Mouse (Mus musculus) forebrain, embryonic 13.5 days (tissue): Measurements from ENCODE around the gene Crxos. TPM values are rescaled to one million over a fixed set of nuclear protein-coding genes. Genes with fewer than 3 reads are reported as not detected.
"Not testable (repeated sequence)": the region's sequence is repeated elsewhere in the genome, so short reads cannot be mapped to it uniquely, and the experiment has no call there.

ENCODE experiments used
- ATAC-seq: fragments of 200-750 bp; cut with Nextera tagmentation; 2 replicates; pipeline ENCODE4 v1.8.0; 2017
- H3K27ac ChIP-seq: fragments of 300-500 bp; sonication (generic); 2 replicates; pipeline ENCODE4 v1.5.1; 2015; ENCODE audit warnings: inconsistent platforms, mild to moderate bottlenecking, moderate library complexity
- H3K27me3 ChIP-seq: fragments of 300-500 bp; sonication (generic); 2 replicates; pipeline ENCODE4 v1.6.1; 2015; ENCODE audit warnings: mild to moderate bottlenecking, inconsistent platforms
- H3K36me3 ChIP-seq: fragments of 300-500 bp; sonication (generic); 2 replicates; pipeline ENCODE4 v1.6.1; 2015; ENCODE audit warnings: mild to moderate bottlenecking, inconsistent platforms; ENCODE audit not compliant: poor library complexity, severe bottlenecking
- H3K4me1 ChIP-seq: fragments of 300-500 bp; sonication (generic); 2 replicates; pipeline ENCODE4 v1.6.1; 2015; ENCODE audit warnings: inconsistent platforms
- H3K4me2 ChIP-seq: fragments of 300-500 bp; sonication (generic); 2 replicates; pipeline ENCODE4 v1.6.1; 2015; ENCODE audit warnings: inconsistent platforms, mild to moderate bottlenecking, moderate library complexity
- H3K4me3 ChIP-seq: fragments of 300-500 bp; sonication (generic); 2 replicates; pipeline ENCODE4 v1.5.1; 2015; ENCODE audit warnings: mild to moderate bottlenecking, inconsistent platforms
- H3K9ac ChIP-seq: fragments of 300-500 bp; sonication (generic); 2 replicates; pipeline ENCODE4 v1.6.1; 2015; ENCODE audit warnings: mild to moderate bottlenecking, inconsistent platforms
- H3K9me3 ChIP-seq: fragments of 300-500 bp; sonication (generic); replicated peaks from 2 replicates; pipeline ENCODE4 v1.6.1; 2016; ENCODE audit warnings: inconsistent platforms
- WGBS: fragments of 180-500 bp; shearing (Covaris S2); methylation state at CpG from one replicate; pipeline ENCODE4 v1.1.7; 2015; 5-methylcytosine and 5-hydroxymethylcytosine counted together
- polyA plus RNA-seq: library from polyadenylated mRNA; unstranded; fragments of >200 nt; fragmentation: Nextera tagmentation; extraction: Ambion mirVana; gene quantifications from 2 replicates; pipeline ENCODE4 v1.2.1, GENCODE M21; 2015

Crxos gene
- polyA plus RNA-seq, 1 experiment from 2014 or later, result not detected

DNA sequence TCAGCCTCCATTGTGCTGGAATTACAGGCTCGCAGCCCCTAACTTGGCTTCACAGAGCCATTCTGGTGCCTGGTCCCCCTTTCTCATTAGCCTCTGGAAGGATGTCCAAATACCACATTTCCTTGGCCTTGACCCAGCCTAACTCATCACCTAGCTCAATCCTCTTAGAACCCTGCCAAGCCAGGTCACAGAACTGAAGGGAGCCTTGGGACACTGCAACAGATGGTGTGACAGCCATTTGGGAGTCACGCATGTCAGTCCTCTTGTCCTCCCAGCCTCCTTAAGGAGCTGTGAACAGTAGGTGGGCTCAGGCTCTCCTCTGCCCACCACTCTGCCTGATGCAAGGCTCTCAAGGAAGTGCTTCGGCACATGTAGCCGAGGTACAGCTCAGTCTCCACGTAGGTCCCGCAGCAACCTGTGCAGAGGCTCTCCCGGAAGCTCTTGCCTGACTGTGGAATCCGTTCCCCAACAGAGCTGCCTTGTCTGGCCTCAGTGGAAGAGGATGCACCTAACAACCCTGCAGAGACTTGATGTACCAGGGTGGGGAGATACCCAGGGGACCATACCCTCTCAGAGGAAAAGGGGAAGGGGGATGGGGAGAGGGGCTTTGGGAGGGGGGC is 25.7 kb downstream of the Crxos start:
- WGBS, result 89% methylated on average over 8 of the region's 8 CpGs
- Histone ChIP-seq H3K4me3 (no peak overlapping the region), H3K9ac (no peak overlapping the region)

DNA sequence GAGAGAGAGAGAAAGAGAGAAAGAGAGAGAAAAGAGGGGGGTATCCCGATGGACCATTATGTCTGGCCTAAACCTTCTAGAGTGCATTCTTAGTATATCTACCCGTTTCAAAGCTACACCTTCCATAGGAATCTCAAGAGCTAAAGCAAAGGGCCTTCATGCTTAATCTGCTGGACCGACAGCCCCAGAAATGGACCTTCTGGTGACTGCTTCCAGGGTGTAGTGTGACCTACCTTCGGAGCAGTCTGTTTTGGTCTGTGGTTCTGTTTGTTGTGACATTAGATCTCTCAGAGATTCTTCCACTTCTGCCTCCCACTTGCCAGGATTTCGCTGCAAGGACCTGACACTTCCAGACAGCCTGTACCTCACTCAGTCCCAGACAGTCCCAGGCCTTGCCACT is 28.1 kb downstream of the Crxos start:
- no peak for ATAC-seq
- Histone ChIP-seq H3K9ac (no peak overlapping the region), H3K9me3 (no peaks in the 10 kb centered on the region), H3K36me3 (no peaks in the 10 kb centered on the region), H3K27ac (no peak overlapping the region), H3K4me2 (no peak overlapping the region), H3K4me3 (no peak overlapping the region), H3K27me3 (no peaks in the 10 kb centered on the region), H3K4me1 (no peaks in the 10 kb centered on the region)
- WGBS, result 88% methylated on average over 5 of the region's 5 CpGs

More for the DNA sequence above, 25.7 kb downstream of the Crxos start:
- ATAC-seq, result no peak
- no peak overlapping the region for H3K4me2 ChIP-seq
- H3K4me1 ChIP-seq, result no peaks in the 10 kb centered on the region
- no peaks in the 10 kb centered on the region for H3K36me3 ChIP-seq
- H3K27me3 ChIP-seq, result no peaks in the 10 kb centered on the region
- H3K9me3 ChIP-seq, result no peaks in the 10 kb centered on the region
- H3K27ac ChIP-seq, result no peak overlapping the region

DNA sequence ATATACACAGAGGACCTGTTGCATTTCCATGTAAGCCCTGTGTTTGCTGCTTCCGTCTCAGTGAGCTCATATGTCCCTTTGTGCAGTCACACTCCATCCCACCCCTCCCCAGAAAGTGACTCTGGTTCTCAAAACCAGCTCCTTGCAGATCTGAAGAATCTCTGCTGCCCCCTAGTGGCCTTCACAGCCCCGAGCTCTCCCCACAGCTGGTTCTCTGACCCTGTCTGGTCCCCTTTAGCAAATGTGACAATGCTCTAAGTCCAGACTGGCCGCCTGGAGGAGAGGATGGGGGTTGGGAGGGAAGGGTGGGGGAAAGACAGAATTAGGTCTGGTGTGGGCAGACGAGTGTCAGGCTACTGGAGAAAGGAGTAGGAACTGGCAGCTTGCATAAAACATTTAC is 29.8 kb downstream of the Crxos start:
- peaks cover 11% of the 10 kb centered on the region for H3K36me3 ChIP-seq
- H3K4me3 ChIP-seq, result no peak overlapping the region
- H3K27ac ChIP-seq, result no peak overlapping the region
- ATAC-seq, result peak; percentile 69
- H3K9ac ChIP-seq, result no peak overlapping the region
- H3K4me1 ChIP-seq, result no peaks in the 10 kb centered on the region
- H3K27me3 ChIP-seq, result no peaks in the 10 kb centered on the region
- H3K9me3 ChIP-seq, result no peaks in the 10 kb centered on the region
- H3K4me2 ChIP-seq, result no peak overlapping the region
- 1% methylated on average over 4 of the region's 4 CpGs for WGBS

DNA sequence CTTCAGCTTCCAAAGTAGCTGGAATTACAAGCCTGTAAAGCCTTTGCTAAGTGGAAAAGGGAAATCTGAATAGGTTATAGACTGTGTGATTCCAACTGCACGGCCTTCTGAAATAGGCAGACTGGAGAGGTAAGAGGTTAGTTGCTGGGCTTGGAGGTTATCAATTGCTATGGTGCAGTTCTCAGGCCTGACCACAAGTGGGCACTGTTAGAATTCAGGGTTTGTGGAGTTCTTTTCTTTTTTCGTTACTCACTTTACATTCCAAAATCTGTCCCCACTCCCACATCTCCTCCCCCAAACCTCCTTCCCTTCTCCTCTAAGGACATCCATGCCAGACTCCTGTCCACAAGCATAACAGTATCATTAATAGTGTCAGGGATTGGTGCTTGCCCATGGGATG is 31.8 kb downstream of the Crxos start:
- ATAC-seq, result no peak
- WGBS, result 46% methylated on average over 2 of the region's 2 CpGs

DNA sequence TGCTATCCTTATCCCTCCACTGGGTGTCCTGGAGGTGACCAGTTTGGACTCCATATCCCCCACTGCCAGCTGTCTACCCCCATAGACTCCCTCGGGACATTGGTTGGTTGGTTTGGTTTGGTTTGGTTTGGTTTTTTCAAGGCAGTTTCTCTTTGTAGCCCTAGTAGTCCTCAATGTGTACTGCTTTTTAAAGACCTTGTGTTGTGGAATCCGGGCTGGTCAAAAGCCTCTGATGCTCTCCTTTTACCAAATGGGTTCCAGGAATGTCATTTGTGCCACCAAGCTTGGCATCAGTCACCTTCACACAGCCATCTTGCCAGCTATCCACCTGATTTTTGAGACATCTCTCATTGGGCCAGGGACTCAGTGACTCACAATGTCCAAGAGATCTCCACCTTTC is 32.3 kb downstream of the Crxos start:
- H3K9ac ChIP-seq, result no peak overlapping the region
- H3K4me2 ChIP-seq, result no peak overlapping the region
- no peaks in the 10 kb centered on the region for H3K4me1 ChIP-seq
- no peak for ATAC-seq
- no peaks in the 10 kb centered on the region for H3K27me3 ChIP-seq
- 88% methylated on average over 2 of the region's 2 CpGs for WGBS
- no peaks in the 10 kb centered on the region for H3K9me3 ChIP-seq
- H3K36me3 ChIP-seq, result peaks cover 34% of the 10 kb centered on the region
- no peak overlapping the region for H3K4me3 ChIP-seq
- H3K27ac ChIP-seq, result no peak overlapping the region

More for the DNA sequence above, 31.8 kb downstream of the Crxos start:
- H3K36me3 ChIP-seq, result peaks cover 29% of the 10 kb centered on the region
- H3K4me3 ChIP-seq, result no peak overlapping the region
- no peaks in the 10 kb centered on the region for H3K27me3 ChIP-seq
- no peaks in the 10 kb centered on the region for H3K4me1 ChIP-seq
- H3K9me3 ChIP-seq, result no peaks in the 10 kb centered on the region
- H3K27ac ChIP-seq, result no peak overlapping the region
- no peak overlapping the region for H3K4me2 ChIP-seq
- no peak overlapping the region for H3K9ac ChIP-seq

DNA sequence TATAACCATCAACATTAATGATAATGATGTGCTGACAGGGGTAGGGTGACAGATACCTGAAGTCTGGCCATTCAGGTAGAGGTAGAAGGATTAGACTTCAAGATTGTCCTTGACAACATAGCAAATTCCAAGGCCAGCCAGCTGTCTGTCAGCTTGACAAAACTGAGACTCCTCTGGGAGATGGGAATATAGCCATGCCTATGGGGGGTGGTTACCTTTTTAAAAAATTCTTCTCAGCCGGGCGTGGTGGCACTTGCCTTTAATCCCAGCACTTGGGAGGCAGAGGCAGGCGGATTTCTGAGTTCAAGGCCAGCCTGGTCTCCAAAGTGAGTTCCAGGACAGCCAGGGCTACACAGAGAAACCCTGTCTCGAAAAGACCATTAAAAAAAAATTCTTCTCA is 33.3 kb downstream of the Crxos start:
- WGBS, result 94% methylated on average over 4 of the region's 4 CpGs
- H3K27ac ChIP-seq, H3K9ac ChIP-seq, ATAC-seq, H3K27me3 ChIP-seq, H3K4me2 ChIP-seq, H3K4me3 ChIP-seq, H3K4me1 ChIP-seq, H3K9me3 ChIP-seq: not testable (repeated sequence)
- H3K36me3 ChIP-seq, result peaks cover 42% of the 10 kb centered on the region

DNA sequence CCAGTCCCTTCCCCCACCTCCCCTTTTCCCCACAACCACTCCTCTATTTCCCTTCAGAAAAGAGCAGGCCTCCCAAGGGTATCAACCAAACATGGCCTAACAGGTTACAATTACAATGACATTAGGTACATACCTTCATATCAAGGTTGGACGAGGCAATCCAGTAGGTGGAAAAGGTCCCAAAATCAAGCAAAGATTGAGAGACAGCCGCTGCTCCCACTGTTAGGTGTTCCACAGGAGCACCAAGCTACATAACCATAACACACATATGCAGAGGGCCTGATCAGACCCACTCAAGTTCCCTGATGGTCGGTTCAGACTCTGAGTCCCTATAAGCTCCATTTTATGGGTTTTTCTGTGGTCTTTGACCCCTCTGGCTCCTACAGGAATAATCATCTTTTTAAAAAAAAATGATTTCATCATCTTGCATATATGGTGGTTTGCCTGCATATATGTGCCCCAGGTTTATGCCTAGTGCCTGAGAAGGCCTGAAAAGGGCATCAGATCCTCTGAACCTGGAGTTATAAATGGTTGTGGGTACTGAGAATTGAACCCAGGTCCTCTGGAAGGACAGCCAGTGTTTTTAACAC is 33.8 kb downstream of the Crxos start:
- Histone ChIP-seq H3K4me3 (no peak overlapping the region), H3K27me3 (no peaks in the 10 kb centered on the region), H3K4me2 (no peak overlapping the region), H3K4me1 (peaks cover 14% of the 10 kb centered on the region), H3K9ac (no peak overlapping the region), H3K9me3 (no peaks in the 10 kb centered on the region), H3K27ac (no peak overlapping the region), H3K36me3 (peaks cover 42% of the 10 kb centered on the region)
- 81% methylated on average over 3 of the region's 3 CpGs for WGBS
- ATAC-seq, result no peak

DNA sequence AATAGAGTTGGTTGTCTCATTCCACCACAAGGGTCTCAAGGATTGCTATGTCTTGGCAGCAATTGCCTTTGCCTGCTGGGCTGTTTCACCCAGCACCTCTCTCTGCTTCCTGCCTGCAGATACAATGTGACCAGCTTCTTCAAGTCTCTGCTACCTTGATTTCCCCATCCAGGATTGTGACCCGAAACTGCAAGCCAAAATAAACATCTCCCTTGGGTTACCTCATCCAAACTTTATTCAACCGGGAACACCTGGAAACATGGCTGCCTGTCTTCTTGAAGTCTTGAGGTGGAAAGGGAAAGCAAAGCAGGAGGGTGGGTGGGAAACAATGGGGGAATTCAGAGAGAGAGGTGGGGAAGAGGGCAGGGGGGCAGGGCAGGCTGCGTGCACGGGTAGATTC is 34.6 kb downstream of the Crxos start:
- H3K27me3 ChIP-seq, result no peaks in the 10 kb centered on the region
- ATAC-seq, result no peak
- no peak overlapping the region for H3K4me3 ChIP-seq
- H3K9me3 ChIP-seq, result no peaks in the 10 kb centered on the region
- no peak overlapping the region for H3K4me2 ChIP-seq
- peaks cover 42% of the 10 kb centered on the region for H3K36me3 ChIP-seq
- H3K4me1 ChIP-seq, result peaks cover 17% of the 10 kb centered on the region
- H3K27ac ChIP-seq, result no peak overlapping the region
- no peak overlapping the region for H3K9ac ChIP-seq
- WGBS, result 82% methylated on average over 4 of the region's 4 CpGs

DNA sequence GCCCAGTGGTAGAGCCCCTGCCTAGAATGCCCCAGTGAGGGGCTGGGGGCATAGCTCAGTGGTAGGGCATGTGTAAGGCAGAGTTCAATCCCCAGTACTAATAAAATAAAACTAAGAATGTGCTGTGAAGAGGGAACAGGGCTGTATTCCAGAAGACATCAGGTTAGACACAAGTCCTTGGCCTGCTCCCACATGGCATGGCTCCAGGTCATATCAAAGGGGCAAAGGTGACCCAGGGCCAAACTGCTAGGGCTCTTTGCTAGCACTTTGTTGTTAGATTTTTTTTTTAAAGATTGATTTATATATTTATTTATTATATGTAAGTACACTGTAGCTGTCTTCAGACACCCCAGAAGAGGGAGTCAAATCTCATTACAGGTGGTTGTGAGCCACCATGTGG is 36.0 kb downstream of the Crxos start:
- Histone ChIP-seq H3K4me1 (peaks cover 23% of the 10 kb centered on the region), H3K27me3 (no peaks in the 10 kb centered on the region), H3K36me3 (peaks cover 42% of the 10 kb centered on the region), H3K27ac (no peak overlapping the region), H3K9ac (no peak overlapping the region), H3K4me2 (no peak overlapping the region), H3K9me3 (no peaks in the 10 kb centered on the region), H3K4me3 (no peak overlapping the region)
- no peak for ATAC-seq

DNA sequence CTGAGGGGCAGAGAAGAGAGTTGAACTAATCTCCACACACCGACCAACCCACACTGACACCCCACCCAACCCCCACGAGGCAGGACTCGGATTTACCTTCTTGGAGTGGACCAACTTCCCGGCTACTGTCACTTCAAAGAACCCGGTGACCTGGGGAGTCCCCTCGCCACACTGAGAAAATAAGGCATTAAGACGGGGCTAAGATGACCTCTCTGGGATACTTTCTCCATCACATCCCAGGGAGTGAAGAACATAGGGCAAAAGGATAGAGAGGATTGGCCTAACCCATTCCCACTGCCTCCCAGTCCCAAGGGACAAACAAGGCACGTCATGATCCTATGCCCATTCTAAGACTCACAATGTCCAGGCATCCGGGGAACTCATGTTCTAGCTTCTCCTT is 37.5 kb downstream of the Crxos start:
- Histone ChIP-seq H3K4me3 (peak overlapping the region; percentile 79), H3K4me1 (peaks cover 23% of the 10 kb centered on the region), H3K27ac (peak overlapping the region; percentile 31; the same call in 1 of the 2 replicates), H3K27me3 (no peaks in the 10 kb centered on the region), H3K36me3 (peaks cover 42% of the 10 kb centered on the region), H3K4me2 (peak overlapping the region; percentile 84), H3K9me3 (no peaks in the 10 kb centered on the region), H3K9ac (no peak overlapping the region)
- no peak for ATAC-seq
- 96% methylated on average over 9 of the region's 9 CpGs for WGBS

DNA sequence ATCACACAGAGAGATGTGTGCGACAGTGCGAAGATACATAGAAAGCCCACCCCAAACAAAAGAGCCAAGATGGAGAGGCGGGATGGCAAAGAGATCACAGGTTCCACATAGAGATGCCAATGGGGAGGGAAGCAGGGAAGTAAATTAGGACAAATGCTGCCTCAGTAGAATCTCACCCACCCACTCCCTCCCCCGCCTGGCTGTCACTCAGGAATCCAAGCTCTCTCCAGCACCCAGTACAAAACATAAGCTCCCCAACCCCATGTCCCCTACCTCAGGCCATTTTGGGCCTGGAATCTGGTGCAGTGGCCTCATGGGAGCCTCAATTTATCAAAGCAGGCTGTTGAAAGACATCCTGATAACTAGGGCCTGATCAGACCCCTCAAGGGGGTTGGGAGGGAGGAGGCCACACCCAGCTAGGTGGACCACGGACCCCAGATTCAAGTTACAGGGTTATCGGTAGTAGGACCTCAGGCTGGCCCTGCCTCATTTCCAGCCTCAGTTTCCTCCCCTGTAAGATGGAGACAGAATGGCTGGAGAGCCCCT is 38.3 kb downstream of the Crxos start:
- no peaks in the 10 kb centered on the region for H3K9me3 ChIP-seq
- no peak for ATAC-seq

DNA sequence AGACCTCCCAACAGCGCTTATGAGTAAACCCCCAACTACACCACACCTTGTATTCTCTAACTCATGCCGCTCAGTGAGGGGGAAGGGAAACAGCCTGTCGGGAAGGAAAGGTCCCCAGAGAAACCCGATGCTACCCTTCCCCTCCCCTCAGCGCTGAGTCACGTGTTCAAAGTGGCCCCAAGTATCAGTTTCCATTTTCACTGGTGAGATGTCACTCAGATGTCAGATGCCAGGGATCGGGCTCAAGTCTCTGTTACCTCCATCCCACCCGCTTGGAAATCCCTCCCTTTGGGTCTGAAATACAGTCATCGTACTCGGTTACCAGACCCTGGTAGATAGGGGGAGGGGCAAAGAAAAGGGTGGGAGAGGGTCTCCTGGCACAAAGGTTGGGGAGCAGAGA is 39.4 kb downstream of the Crxos start:
- peaks cover 35% of the 10 kb centered on the region for H3K36me3 ChIP-seq
- WGBS, result 0% methylated on average over 10 of the region's 10 CpGs
- ATAC-seq, result peak; percentile 60
- peak overlapping the region; percentile 84 for H3K4me2 ChIP-seq
- H3K9me3 ChIP-seq, result no peaks in the 10 kb centered on the region
- peak overlapping the region; percentile 84 for H3K9ac ChIP-seq
- H3K27me3 ChIP-seq, result no peaks in the 10 kb centered on the region
- peak overlapping the region; percentile 82 for H3K27ac ChIP-seq
- H3K4me1 ChIP-seq, result peaks cover 23% of the 10 kb centered on the region
- peak overlapping the region; percentile 79 for H3K4me3 ChIP-seq

More for the DNA sequence above, 38.3 kb downstream of the Crxos start:
- peaks cover 23% of the 10 kb centered on the region for H3K4me1 ChIP-seq
- WGBS, result 85% methylated on average over 6 of the region's 6 CpGs
- peak overlapping the region; percentile 84 for H3K4me2 ChIP-seq
- peak overlapping the region; percentile 79 for H3K4me3 ChIP-seq
- H3K9ac ChIP-seq, result peak overlapping the region; percentile 84
- no peaks in the 10 kb centered on the region for H3K27me3 ChIP-seq
- H3K27ac ChIP-seq, result 0 out of 2 replicates have a peak overlapping the region, but pooled peaks have one; percentile 6
- H3K36me3 ChIP-seq, result peaks cover 42% of the 10 kb centered on the region
